Mouse (Mus musculus) kidney, postnatal 0 days (tissue): Measurements from ENCODE around the gene Ank2. TPM values are rescaled to one million over a fixed set of nuclear protein-coding genes. Genes with fewer than 3 reads are reported as not detected.
"Not testable (repeated sequence)": the region's sequence is repeated elsewhere in the genome, so short reads cannot be mapped to it uniquely, and the experiment has no call there.

Experiments used
- ATAC-seq: fragments of 200-750 bp; cut with Nextera tagmentation; replicated peaks from 2 replicates; pipeline ENCODE4 v1.8.0; 2017; ENCODE audit warnings: low read depth, moderate number of reproducible peaks, moderate TSS enrichment, moderate library complexity; ENCODE audit not compliant: low FRiP score
- DNase-seq: peaks from one replicate; pipeline ENCODE4 v3.0.0-alpha.2; 2016; ENCODE audit warnings: low spot score
- H3K27ac ChIP-seq: fragments of 300-500 bp; sonication (generic); 2 replicates; pipeline ENCODE4 v1.5.1; 2014; ENCODE audit warnings: mild to moderate bottlenecking
- H3K27me3 ChIP-seq: fragments of 300-500 bp; sonication (generic); 2 replicates; pipeline ENCODE4 v1.6.1; 2014; ENCODE audit warnings: low read length, mixed read lengths; ENCODE audit not compliant: insufficient read depth
- H3K36me3 ChIP-seq: fragments of 300-500 bp; sonication (generic); 2 replicates; pipeline ENCODE4 v1.6.1; 2014; ENCODE audit warnings: low read length, mixed read lengths; ENCODE audit not compliant: insufficient read depth
- H3K4me1 ChIP-seq: fragments of 300-500 bp; sonication (generic); replicated peaks from 2 replicates; pipeline ENCODE4 v1.6.1; 2014; ENCODE audit warnings: antibody characterized with exemption, low read length, mixed read lengths; ENCODE audit not compliant: insufficient read depth
- H3K4me2 ChIP-seq: fragments of 300-500 bp; sonication (generic); 2 replicates; pipeline ENCODE4 v1.6.1; 2014; ENCODE audit warnings: mild to moderate bottlenecking, low read length, moderate library complexity, mixed read lengths
- H3K4me3 ChIP-seq: fragments of 300-500 bp; sonication (generic); replicated peaks from 2 replicates; pipeline ENCODE4 v1.5.1; 2014; ENCODE audit warnings: low read depth, low read length
- H3K9ac ChIP-seq: fragments of 300-500 bp; sonication (generic); 2 replicates; pipeline ENCODE4 v1.6.1; 2014; ENCODE audit warnings: low read depth, low read length
- H3K9me3 ChIP-seq: fragments of 300-500 bp; sonication (generic); replicated peaks from 2 replicates; pipeline ENCODE4 v1.6.1; 2016; ENCODE audit warnings: low read length, inconsistent platforms, mixed read lengths
- CTCF ChIP-seq: IDR thresholded peaks from 2 replicates; pipeline ENCODE4 v1.5.1; 2016; ENCODE audit warnings: antibody characterized with exemption, low read depth, mild to moderate bottlenecking, moderate library complexity
- WGBS: fragments of 180-500 bp; shearing (Covaris S2); extraction: QIAGEN DNeasy Blood & Tissue Kit; methylation state at CpG from one replicate; pipeline ENCODE4 v1.1.7; 2014; 5-methylcytosine and 5-hydroxymethylcytosine counted together
- polyA plus RNA-seq: library from polyadenylated mRNA; unstranded; fragments of >200 nt; fragmentation: Nextera tagmentation; extraction: Ambion mirVana; gene quantifications from 2 replicates; pipeline ENCODE4 v1.2.1, GENCODE M21; 2015

The Ank2 gene
- polyA plus RNA-seq, 1 experiment from 2014 or later = 4.1 TPM

DNA sequence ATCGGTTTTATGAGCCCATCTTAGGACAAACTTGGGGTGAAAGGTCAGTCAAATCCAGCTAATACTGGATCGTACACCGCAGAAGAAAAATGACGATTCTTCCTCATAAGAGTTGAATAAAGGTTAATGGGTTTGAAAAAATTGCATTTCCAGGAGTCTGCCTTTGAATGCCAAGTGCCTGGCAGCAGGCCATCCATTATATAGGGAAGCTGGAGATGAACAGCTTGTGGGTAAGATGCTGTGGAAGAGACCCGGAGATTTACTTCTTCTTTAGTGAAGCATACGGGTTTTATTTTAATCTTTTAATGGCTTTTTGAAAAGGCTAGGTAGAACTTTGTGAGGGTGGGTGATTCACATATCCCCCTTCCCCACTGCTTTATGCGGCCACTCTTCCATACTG lies 11.8 kb downstream of the Ank2 start:
- Histone ChIP-seq H3K4me3 (no peak overlapping the region), H3K9ac (no peak overlapping the region), H3K27me3 (no peaks in the 10 kb centered on the region), H3K4me2 (no peak overlapping the region), H3K27ac (no peak overlapping the region), H3K9me3 (no peaks in the 10 kb centered on the region), H3K36me3 (no peaks in the 10 kb centered on the region), H3K4me1 (no peaks in the 10 kb centered on the region)
- ATAC-seq (no peak), DNase-seq (no peak)
- 74% methylated on average over 7 of the region's 7 CpGs for WGBS
- TF ChIP-seq CTCF = no peak

DNA sequence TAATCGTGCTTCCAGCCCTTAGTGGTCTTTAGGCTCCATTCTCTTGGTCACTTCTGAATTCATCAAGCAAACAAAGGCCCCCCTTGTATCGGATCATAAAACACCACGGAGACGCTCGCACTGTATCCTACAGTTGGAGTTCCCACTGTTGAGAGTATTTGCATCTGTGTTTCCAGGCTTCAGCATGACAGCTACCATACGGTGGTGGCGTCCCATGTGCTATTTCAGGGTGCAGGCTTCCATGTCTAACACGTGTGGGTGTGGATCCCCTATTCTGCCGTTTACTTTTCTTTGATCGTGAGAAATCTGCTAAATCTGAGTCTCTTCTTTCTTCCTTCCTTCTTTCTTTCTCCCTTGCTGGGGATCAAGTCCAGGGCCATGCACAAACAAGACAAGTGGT lies 14.0 kb downstream of the Ank2 start:
- Histone ChIP-seq H3K27ac (no peak overlapping the region), H3K4me2 (no peak overlapping the region), H3K9ac (no peak overlapping the region), H3K9me3 (no peaks in the 10 kb centered on the region), H3K36me3 (no peaks in the 10 kb centered on the region), H3K4me3 (no peak overlapping the region), H3K4me1 (no peaks in the 10 kb centered on the region), H3K27me3 (no peaks in the 10 kb centered on the region)
- ATAC-seq = no peak
- no peak for DNase-seq
- no peak for TF ChIP-seq CTCF
- 58% methylated on average over 10 of the region's 10 CpGs for whole genome bisulfite sequencing

- Histone ChIP-seq H3K9me3 (no peaks in the 10 kb centered on the region), H3K9ac (no peak overlapping the region), H3K27me3 (no peaks in the 10 kb centered on the region), H3K4me3 (no peak overlapping the region), H3K36me3 (no peaks in the 10 kb centered on the region), H3K4me1 (no peaks in the 10 kb centered on the region), H3K27ac (no peak overlapping the region), H3K4me2 (no peak overlapping the region)
- ATAC-seq = no peak
- DNase-seq = no peak
- WGBS = 71% methylated on average over 6 of the region's 6 CpGs
- no peak for TF ChIP-seq CTCF
Measured at GRCm38 (mm10) chr3:127481658-127482057, 17.5 kb downstream of the Ank2 start.

DNA sequence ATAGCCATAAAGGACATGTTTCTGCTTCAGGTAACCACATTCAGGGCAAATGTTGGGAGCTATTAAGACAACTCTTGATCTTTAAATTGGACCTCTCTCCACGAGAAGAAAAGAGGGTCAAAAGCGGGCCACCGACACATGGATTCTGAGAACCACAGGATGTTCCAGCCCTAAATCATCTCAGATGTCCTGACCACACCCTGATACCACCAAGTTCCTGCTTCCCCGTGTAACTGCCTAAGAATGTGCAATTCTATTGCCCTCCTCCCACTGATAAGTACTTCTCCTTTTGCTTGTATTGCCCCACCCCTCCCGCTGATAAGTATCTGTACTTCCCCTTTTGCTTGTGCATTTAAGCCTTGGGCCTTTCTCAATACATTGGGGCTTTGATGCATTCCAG lies 18.8 kb downstream of the Ank2 start:
- not testable (repeated sequence) for H3K27me3 ChIP-seq, ATAC-seq, H3K9ac ChIP-seq, H3K27ac ChIP-seq, H3K36me3 ChIP-seq, H3K9me3 ChIP-seq, DNase-seq, H3K4me2 ChIP-seq, H3K4me1 ChIP-seq, H3K4me3 ChIP-seq
- 64% methylated on average over 5 of the region's 5 CpGs for WGBS

GRCm38 (mm10) chr3:127474115-127474514 lies 25.0 kb downstream of the Ank2 start:
- 70% methylated on average over 6 of the region's 6 CpGs for WGBS
- no peak for ATAC-seq

DNA sequence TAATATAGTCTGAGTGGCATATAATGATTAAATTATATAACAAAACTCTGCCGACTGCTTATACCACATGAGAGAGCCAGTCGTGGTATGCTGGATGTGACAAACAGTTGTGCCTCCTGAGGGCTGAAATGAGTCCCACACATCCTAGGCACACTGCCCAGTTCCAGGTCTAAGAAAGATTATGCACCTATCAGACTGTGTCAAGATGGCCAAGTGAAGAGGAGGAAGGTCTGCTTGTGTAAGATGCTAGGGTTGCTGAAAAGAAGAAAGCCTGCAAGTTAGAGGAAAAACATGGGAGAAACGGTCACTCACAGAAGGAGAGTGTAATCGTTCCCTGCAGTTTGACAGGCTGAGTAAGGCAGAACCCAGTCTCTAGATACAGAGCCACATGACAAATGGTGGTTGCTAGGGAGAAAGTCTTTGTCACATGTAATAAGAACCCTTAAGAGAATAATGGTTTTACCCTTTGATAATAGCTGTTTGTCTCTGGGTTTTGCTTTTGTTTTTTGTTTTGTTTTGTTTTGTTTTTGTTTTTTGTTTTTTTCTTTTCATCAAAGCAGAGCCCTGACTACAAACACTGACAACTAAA lies 29.9 kb downstream of the Ank2 start:
- Histone ChIP-seq H3K27me3 (no peaks in the 10 kb centered on the region), H3K9ac (no peak overlapping the region), H3K4me1 (no peaks in the 10 kb centered on the region), H3K9me3 (no peaks in the 10 kb centered on the region), H3K27ac (no peak overlapping the region), H3K4me2 (no peak overlapping the region), H3K36me3 (no peaks in the 10 kb centered on the region), H3K4me3 (no peak overlapping the region)
- no peak for DNase-seq
- WGBS = 61% methylated on average over 4 of the region's 4 CpGs
- no peak for TF ChIP-seq CTCF
- no peak for ATAC-seq

More at GRCm38 (mm10) chr3:127474115-127474514, 25.0 kb downstream of the Ank2 start:
- TF ChIP-seq CTCF = no peak
- H3K36me3 ChIP-seq = no peaks in the 10 kb centered on the region
- no peaks in the 10 kb centered on the region for H3K27me3 ChIP-seq
- H3K9ac ChIP-seq = no peak overlapping the region
- H3K4me2 ChIP-seq = no peak overlapping the region
- H3K4me3 ChIP-seq = no peak overlapping the region
- no peak overlapping the region for H3K27ac ChIP-seq
- H3K4me1 ChIP-seq = no peaks in the 10 kb centered on the region
- DNase-seq = no peak
- H3K9me3 ChIP-seq = no peaks in the 10 kb centered on the region

- Histone ChIP-seq H3K27ac (no peak overlapping the region), H3K27me3 (no peaks in the 10 kb centered on the region), H3K9ac (no peak overlapping the region), H3K4me1 (no peaks in the 10 kb centered on the region), H3K4me2 (no peak overlapping the region), H3K4me3 (no peak overlapping the region), H3K36me3 (no peaks in the 10 kb centered on the region), H3K9me3 (no peaks in the 10 kb centered on the region)
- no peak for TF ChIP-seq CTCF
- ATAC-seq = no peak
- WGBS = 89% methylated on average over 8 of the region's 8 CpGs
- no peak for DNase-seq
Measured at GRCm38 (mm10) chr3:127468569-127468968, 30.6 kb downstream of the Ank2 start.
